Mouse (Mus musculus) MEL (cell line): ENCODE data around the gene Myo1a.

Source experiments
- CTCF ChIP-seq, 3 experiments: IDR thresholded peaks in 2 of 3; conservative IDR thresholded peaks in 1 of 3; 2 replicates each; pipeline ENCODE4 v1.5.1; 2011 to 2012; ENCODE audit warnings: low read length in 3 of 3, low read depth in 2 of 3, mild to moderate bottlenecking in 2 of 3, improper control_type of control experiment in 1 of 3, inconsistent platforms in 1 of 3, mixed read lengths in 1 of 3, moderate library complexity in 1 of 3; ENCODE audit not compliant: control insufficient read depth in 1 of 3, insufficient read depth in 1 of 3, poor library complexity in 1 of 3, severe bottlenecking in 1 of 3
- ELF1 ChIP-seq: IDR thresholded peaks from 2 replicates; pipeline ENCODE4 v1.6.1; 2014; ENCODE audit warnings: low read depth, mild to moderate bottlenecking, inconsistent platforms, low read length, improper control_type of control experiment, moderate library complexity
- EP300 ChIP-seq, 2 experiments: IDR thresholded peaks; 2 replicates each; pipeline ENCODE4 v1.6.1; 2011; ENCODE audit warnings: improper control_type of control experiment in 2 of 2, low read length in 2 of 2, low read depth in 1 of 2, mild to moderate bottlenecking in 1 of 2
- HCFC1 ChIP-seq: IDR thresholded peaks from 2 replicates; pipeline ENCODE4 v1.6.1; 2012; ENCODE audit warnings: low read depth, mild to moderate bottlenecking, inconsistent platforms, low read length, improper control_type of control experiment, moderate library complexity
- POLR2A ChIP-seq, 2 experiments: IDR thresholded peaks; 2 replicates each; pipeline ENCODE4 v1.6.1; 2011 to 2012; ENCODE audit warnings: low read length in 2 of 2, mild to moderate bottlenecking in 2 of 2, control low read depth in 1 of 2, improper control_type of control experiment in 1 of 2, low read depth in 1 of 2, moderate library complexity in 1 of 2; ENCODE audit not compliant: control insufficient read depth in 1 of 2, insufficient read depth in 1 of 2, poor library complexity in 1 of 2
- RAD21 ChIP-seq: IDR thresholded peaks from 2 replicates; pipeline ENCODE4 v1.6.1; 2011; ENCODE audit warnings: mild to moderate bottlenecking, low read depth, low read length, improper control_type of control experiment
- UBTF ChIP-seq: IDR thresholded peaks from 2 replicates; pipeline ENCODE4 v1.6.1; 2012; ENCODE audit warnings: low read depth, mild to moderate bottlenecking, inconsistent platforms, low read length, improper control_type of control experiment, moderate library complexity, borderline replicate concordance; ENCODE audit not compliant: insufficient read depth
- USF1 ChIP-seq: IDR thresholded peaks from 2 replicates; pipeline ENCODE4 v1.6.1; 2014; ENCODE audit warnings: low read depth, mild to moderate bottlenecking, inconsistent platforms, low read length, improper control_type of control experiment, moderate library complexity

GRCm38 (mm10) chr10:127728437-127728836 lies 23.5 kb downstream of the Myo1a start:
- TF ChIP-seq CTCF (IDR thresholded peaks at IDR 0.05 in 2 of 3, conservative IDR thresholded peaks at IDR 0.05 in 1 of 3; ENCODE audit: control insufficient read depth in 1 of 3, insufficient read depth in 1 of 3, low read depth in 2 of 3, low read length in 3 of 3, poor library complexity in 1 of 3, severe bottlenecking in 1 of 3) (no peak), ELF1 (no peak), RAD21 (no peak), HCFC1 (no peak), USF1 (no peak), UBTF (no peak), EP300 (IDR thresholded peaks at IDR 0.05; ENCODE audit: low read depth in 1 of 2, low read length in 2 of 2) (no peak), POLR2A (IDR thresholded peaks at IDR 0.05; ENCODE audit: control insufficient read depth in 1 of 2, insufficient read depth in 1 of 2, low read depth in 1 of 2, low read length in 2 of 2, poor library complexity in 1 of 2) (no peak)
